Mouse (Mus musculus): ENCODE results near the gene Sema6c. TPM values are rescaled to one million over a fixed set of nuclear protein-coding genes. Genes with fewer than 3 reads are reported as not detected.

Sema6c gene
- polyA plus RNA-seq, 1 experiment = 0.01 TPM

DNA sequence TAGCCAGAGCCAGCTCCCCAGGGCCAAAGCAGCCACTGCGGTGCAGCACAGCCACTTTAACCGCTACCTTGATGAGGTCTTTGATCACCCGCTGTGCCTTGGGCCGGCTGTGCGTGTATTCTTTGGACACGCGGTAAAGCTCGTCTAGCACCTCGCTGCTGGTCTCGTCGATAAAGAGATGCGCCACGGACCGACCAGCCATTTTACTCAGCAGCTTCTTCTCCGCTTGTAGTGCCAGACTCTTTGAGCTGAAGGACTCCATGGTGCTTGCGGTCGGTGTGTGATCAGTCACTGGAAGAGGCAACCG is 20.0 kb upstream of the Sema6c start:
- no peak overlapping the region for H3K4me3 ChIP-seq (replicated peaks)
- H3K27me3 ChIP-seq (ENCODE audit: control insufficient read depth) = peaks cover 2% of the 10 kb centered on the region; the same call in 1 of the 2 replicates
- H3K9me3 ChIP-seq (ENCODE audit: control insufficient read depth, low read length) = no peaks in the 10 kb centered on the region
- H3K36me3 ChIP-seq (ENCODE audit: control insufficient read depth) = peaks cover 30% of the 10 kb centered on the region
- TF ChIP-seq TAL1 (IDR thresholded peaks at IDR 0.05; ENCODE audit: low read length) = no peak
- no peak for TF ChIP-seq GATA1 (IDR thresholded peaks at IDR 0.05; ENCODE audit: low read length)
- peaks cover 36% of the 10 kb centered on the region for H3K4me1 ChIP-seq (ENCODE audit: control insufficient read depth)

DNA sequence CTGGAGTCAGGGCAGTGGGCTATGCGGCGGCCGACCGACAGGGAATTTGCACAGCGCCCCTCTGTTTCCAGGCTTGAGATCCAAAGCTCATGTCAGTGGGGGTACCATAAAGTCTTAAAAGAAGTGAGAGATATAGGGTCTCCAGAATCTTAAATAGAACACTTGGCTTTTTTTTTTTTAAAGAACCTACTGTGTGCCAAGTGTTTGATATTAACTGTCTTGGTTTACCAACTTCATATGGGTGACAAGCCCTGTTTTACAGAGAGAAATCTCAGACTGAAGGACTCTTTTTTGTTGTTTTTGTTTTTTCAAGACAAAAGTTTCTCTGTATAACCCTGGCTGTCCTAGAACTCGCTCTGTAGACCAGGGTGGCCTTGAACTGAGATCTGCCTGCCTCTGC is 19.5 kb upstream of the Sema6c start:
- TF ChIP-seq GATA1 (IDR thresholded peaks at IDR 0.05; ENCODE audit: low read length) = no peak
- no peak for TF ChIP-seq TAL1 (IDR thresholded peaks at IDR 0.05; ENCODE audit: low read length)
- H3K4me1 ChIP-seq (ENCODE audit: control insufficient read depth) = peaks cover 31% of the 10 kb centered on the region
- H3K4me3 ChIP-seq (replicated peaks) = no peak overlapping the region
- no peaks in the 10 kb centered on the region for H3K9me3 ChIP-seq (ENCODE audit: control insufficient read depth, low read length)
- peaks cover 2% of the 10 kb centered on the region; the same call in 1 of the 2 replicates for H3K27me3 ChIP-seq (ENCODE audit: control insufficient read depth)
- H3K36me3 ChIP-seq (ENCODE audit: control insufficient read depth) = peaks cover 30% of the 10 kb centered on the region

DNA sequence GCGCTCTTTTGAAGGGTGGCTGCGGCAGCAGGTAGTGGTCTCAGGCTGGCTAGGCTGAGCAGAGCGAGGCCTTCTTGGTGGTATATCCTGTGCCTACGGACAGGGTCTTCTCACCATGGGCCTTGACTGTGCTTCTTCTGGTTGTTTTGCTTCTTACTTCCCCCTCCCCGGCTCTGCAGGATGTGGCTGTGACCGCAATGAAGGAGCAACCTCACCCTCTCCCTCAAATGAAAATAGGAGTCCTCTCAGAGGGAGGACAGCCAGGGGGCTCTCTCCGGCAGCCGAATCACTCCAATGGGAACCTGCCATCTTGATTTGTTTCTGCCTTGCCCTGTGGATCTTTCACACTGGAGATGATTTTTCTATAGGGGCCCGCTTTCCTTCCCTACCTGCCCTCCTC is 18.8 kb upstream of the Sema6c start:
- no peaks in the 10 kb centered on the region for H3K9me3 ChIP-seq (ENCODE audit: control insufficient read depth, low read length)
- TF ChIP-seq GATA1 (IDR thresholded peaks at IDR 0.05; ENCODE audit: low read length) (no peak), TAL1 (IDR thresholded peaks at IDR 0.05; ENCODE audit: low read length) (no peak)
- no peak overlapping the region for H3K4me3 ChIP-seq (replicated peaks)

DNA sequence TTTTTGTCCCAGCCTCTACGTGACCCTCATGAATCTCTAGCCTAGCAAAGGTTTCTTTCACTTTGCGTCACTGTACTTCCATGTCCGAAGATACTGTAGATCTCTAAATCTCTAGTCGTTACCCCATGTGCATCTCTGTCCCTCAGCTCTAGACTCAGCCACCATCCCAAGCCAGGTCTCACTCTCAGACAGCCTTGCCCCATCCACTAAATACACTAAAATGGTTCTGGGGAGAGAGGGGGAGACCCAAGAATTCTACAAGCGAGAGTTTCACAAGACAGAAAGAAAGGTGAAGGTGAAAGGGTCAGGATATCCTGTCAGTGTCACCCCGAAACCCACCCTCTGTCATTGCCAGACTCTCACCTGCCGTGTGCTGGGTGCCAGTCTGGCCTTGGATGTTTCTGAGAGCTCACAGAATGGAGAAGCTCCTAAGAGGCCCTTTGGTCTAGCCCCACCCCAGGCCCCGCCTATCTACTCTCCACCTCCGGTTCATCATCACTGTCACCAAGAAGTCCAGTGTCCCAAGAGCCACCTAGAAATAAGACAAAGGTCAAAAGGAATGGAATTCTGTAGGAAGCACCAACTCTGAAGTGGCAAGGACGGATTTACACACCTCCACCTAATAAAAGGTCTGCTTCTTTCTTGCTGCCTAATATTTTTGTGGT is 18.2 kb upstream of the Sema6c start, which contains the start of gene Tnfaip8l2:
Gene Tnfaip8l2 (minus strand): TSS at position 409 of the 665 bp plus-strand sequence.
- Histone ChIP-seq H3K9me3 (ENCODE audit: control insufficient read depth, low read length) (no peaks in the 10 kb centered on the region), H3K36me3 (ENCODE audit: control insufficient read depth) (peaks cover 27% of the 10 kb centered on the region), H3K4me3 (replicated peaks) (peak within 1 kb of the TSS; percentile 5), H3K4me1 (ENCODE audit: control insufficient read depth) (peaks cover 21% of the 10 kb centered on the region), H3K27me3 (ENCODE audit: control insufficient read depth) (peaks cover 6% of the 10 kb centered on the region; the same call in 1 of the 2 replicates)
- no peak for TF ChIP-seq TAL1 (IDR thresholded peaks at IDR 0.05; ENCODE audit: low read length)
- no peak for TF ChIP-seq GATA1 (IDR thresholded peaks at IDR 0.05; ENCODE audit: low read length)

More for the DNA sequence above, 18.8 kb upstream of the Sema6c start:
- peaks cover 2% of the 10 kb centered on the region; the same call in 1 of the 2 replicates for H3K27me3 ChIP-seq (ENCODE audit: control insufficient read depth)
- H3K36me3 ChIP-seq (ENCODE audit: control insufficient read depth) = peaks cover 30% of the 10 kb centered on the region
- H3K4me1 ChIP-seq (ENCODE audit: control insufficient read depth) = peaks cover 25% of the 10 kb centered on the region

DNA sequence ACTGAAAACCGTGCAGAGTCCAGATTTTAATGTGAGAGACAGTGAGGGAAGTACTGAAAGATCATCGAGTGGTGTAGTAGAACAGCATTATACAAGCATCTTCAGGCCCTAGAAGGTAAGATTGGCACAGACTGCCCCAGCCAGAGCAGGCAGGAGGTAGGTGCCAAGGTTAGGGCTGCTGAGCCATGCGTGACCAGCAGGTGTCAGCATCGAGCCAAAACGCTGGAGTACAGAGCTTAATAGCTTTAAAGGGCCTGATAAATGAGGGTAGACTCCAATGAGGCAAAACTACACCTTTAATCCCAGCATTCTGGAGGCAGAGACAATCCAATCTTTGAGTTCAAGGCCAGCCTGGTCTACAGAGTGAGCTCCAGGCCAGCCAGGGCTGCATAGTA is 17.6 kb upstream of the Sema6c start:
- H3K4me3 ChIP-seq (replicated peaks) = peak overlapping the region; percentile 5
- TF ChIP-seq GATA1 (IDR thresholded peaks at IDR 0.05; ENCODE audit: low read length) = no peak
- no peak for TF ChIP-seq TAL1 (IDR thresholded peaks at IDR 0.05; ENCODE audit: low read length)
- no peaks in the 10 kb centered on the region for H3K9me3 ChIP-seq (ENCODE audit: control insufficient read depth, low read length)
- peaks cover 27% of the 10 kb centered on the region for H3K36me3 ChIP-seq (ENCODE audit: control insufficient read depth)
- peaks cover 21% of the 10 kb centered on the region for H3K4me1 ChIP-seq (ENCODE audit: control insufficient read depth)
- H3K27me3 ChIP-seq (ENCODE audit: control insufficient read depth) = peaks cover 6% of the 10 kb centered on the region; the same call in 1 of the 2 replicates

DNA sequence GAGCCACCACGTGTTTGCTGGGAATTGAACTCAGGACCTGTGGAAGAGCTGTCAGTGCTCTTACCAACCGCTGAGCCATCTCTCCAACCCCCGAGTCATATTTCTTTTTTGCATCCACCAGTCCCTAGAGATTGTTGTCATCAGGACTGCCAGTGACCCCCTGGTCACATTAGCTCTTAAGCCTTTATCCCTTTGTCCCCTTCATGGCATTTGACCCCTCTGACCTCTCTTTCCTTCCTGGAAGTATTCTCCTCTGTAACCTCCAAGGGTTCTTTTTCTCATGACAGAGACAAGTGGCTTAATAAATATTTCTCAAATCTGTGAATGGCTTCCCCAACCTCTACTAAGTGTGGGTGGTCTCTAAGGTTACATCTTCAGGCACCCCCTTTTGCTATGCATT is 12.3 kb upstream of the Sema6c start:
- H3K4me1 ChIP-seq (ENCODE audit: control insufficient read depth) = peaks cover under 1% of the 10 kb centered on the region; the same call in 1 of the 2 replicates
- H3K27me3 ChIP-seq (ENCODE audit: control insufficient read depth) = peaks cover 13% of the 10 kb centered on the region
- no peaks in the 10 kb centered on the region for H3K9me3 ChIP-seq (ENCODE audit: control insufficient read depth, low read length)
- no peak overlapping the region for H3K4me3 ChIP-seq (replicated peaks)
- no peaks in the 10 kb centered on the region for H3K36me3 ChIP-seq (ENCODE audit: control insufficient read depth)
- TF ChIP-seq GATA1 (IDR thresholded peaks at IDR 0.05; ENCODE audit: low read length) (no peak), TAL1 (IDR thresholded peaks at IDR 0.05; ENCODE audit: low read length) (no peak)

DNA sequence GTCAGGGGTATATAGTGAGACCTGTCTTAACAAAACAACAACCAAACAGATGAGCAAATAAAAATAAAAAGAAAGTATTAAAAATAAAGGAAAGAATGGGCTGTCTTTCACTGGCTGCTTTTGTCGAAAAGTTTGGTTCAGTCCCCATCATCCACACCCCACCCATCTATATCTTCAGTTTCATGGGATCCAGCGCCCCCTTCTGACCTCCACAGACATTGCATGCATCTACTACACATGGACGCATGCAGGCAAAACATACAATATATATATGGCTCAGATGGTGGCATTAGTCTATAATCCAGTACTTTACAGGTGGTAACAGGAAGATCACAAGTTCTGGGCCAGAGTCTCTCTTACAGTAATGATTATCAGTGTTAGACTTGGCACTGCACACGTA is 6.4 kb upstream of the Sema6c start:
- Histone ChIP-seq H3K27me3 (ENCODE audit: control insufficient read depth) (peaks cover 14% of the 10 kb centered on the region), H3K9me3 (ENCODE audit: control insufficient read depth, low read length) (no peaks in the 10 kb centered on the region), H3K36me3 (ENCODE audit: control insufficient read depth) (no peaks in the 10 kb centered on the region), H3K4me1 (ENCODE audit: control insufficient read depth) (no peaks in the 10 kb centered on the region), H3K4me3 (replicated peaks) (no peak overlapping the region)
- no peak for TF ChIP-seq TAL1 (IDR thresholded peaks at IDR 0.05; ENCODE audit: low read length)
- TF ChIP-seq GATA1 (IDR thresholded peaks at IDR 0.05; ENCODE audit: low read length) = no peak

DNA sequence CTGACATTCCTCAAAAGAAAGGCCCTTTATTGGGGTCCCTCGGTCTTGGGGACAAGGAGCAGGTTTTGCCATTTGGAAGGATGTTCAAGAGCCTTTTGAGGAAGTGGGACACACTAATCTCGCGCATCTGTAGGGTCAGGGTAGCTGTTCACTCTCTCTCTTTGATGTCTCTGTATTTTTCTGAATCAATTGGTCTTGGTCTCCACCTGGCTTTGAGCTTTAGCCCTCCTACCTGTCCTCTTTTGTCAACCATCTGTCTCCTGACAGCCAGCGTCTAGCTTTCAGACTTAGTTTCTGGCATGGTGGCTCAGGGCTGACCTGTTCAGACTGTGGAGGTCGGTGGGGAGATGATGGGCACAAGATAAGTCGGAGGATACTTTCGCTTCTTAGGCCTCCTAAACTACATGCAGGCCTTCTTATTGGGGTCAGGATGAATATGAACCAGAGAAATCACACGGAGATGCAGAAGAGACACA is 708 bp upstream of the Sema6c start:
- Histone ChIP-seq H3K36me3 (ENCODE audit: control insufficient read depth) (no peaks in the 10 kb centered on the region), H3K9me3 (ENCODE audit: control insufficient read depth, low read length) (peaks cover 3% of the 10 kb centered on the region; the same call in 1 of the 2 replicates), H3K4me1 (ENCODE audit: control insufficient read depth) (peaks cover 25% of the 10 kb centered on the region), H3K27me3 (ENCODE audit: control insufficient read depth) (peaks cover 63% of the 10 kb centered on the region), H3K4me3 (replicated peaks) (peak overlapping the region; percentile 72)
- TF ChIP-seq TAL1 (IDR thresholded peaks at IDR 0.05; ENCODE audit: low read length) (no peak), GATA1 (IDR thresholded peaks at IDR 0.05; ENCODE audit: low read length) (peak; percentile 53; the same call in 1 of the 2 replicates)

DNA sequence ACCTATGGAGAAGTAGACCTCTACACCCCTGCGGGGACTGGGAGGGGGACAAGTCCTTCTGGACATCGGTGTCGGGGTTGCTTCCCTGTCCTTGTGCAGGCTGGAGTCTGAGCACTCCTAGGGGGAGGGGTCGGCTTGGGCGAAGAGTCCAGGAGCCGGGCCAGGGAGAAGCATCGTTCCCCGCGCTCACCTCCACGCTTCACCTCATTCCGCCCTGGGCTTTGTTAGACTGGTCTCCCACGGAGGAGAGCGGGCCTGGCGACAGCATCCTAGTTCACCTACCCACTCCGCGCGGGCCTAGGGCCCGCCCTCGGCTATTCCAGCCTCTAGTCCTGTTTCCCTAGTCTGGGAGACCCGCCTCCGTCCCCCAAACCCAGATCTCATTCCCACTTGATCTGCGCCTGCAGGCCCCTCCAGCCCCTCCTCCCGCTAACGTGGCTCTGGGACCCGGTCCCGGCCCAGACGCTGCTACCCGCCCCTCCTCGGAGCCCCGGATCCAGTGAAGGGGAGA is 839 bp downstream of the Sema6c start:
- H3K4me1 ChIP-seq (ENCODE audit: control insufficient read depth) = peaks cover 28% of the 10 kb centered on the region
- peaks cover 3% of the 10 kb centered on the region; the same call in 1 of the 2 replicates for H3K9me3 ChIP-seq (ENCODE audit: control insufficient read depth, low read length)
- peaks cover 67% of the 10 kb centered on the region for H3K27me3 ChIP-seq (ENCODE audit: control insufficient read depth)
- no peaks in the 10 kb centered on the region for H3K36me3 ChIP-seq (ENCODE audit: control insufficient read depth)
- no peak for TF ChIP-seq TAL1 (IDR thresholded peaks at IDR 0.05; ENCODE audit: low read length)
- TF ChIP-seq GATA1 (IDR thresholded peaks at IDR 0.05; ENCODE audit: low read length) = no peak
- H3K4me3 ChIP-seq (replicated peaks) = peak overlapping the region; percentile 72
